Mouse (Mus musculus) C2C12 (cell line): Measurements from ENCODE around the gene Fli1. TPM values are rescaled to one million over a fixed set of nuclear protein-coding genes. Genes with fewer than 3 reads are reported as not detected.

Experiments
- H3K27me3 ChIP-seq: one replicate; pipeline ENCODE4 v1.6.1; 2011; ENCODE audit not compliant: control insufficient read depth, insufficient read depth, insufficient read length
- H3K36me3 ChIP-seq: one replicate; pipeline ENCODE4 v1.6.1; 2011; ENCODE audit not compliant: control insufficient read depth, insufficient read depth
- H3K4me3 ChIP-seq: one replicate; pipeline ENCODE4 v1.5.1; 2011; ENCODE audit warnings: mild to moderate bottlenecking, control low read depth; ENCODE audit not compliant: poor library complexity, insufficient read depth, severe bottlenecking
- H3K79me2 ChIP-seq: one replicate; pipeline ENCODE4 v1.6.1; 2011; ENCODE audit not compliant: control insufficient read depth, insufficient read depth
- H3K79me3 ChIP-seq: one replicate; pipeline ENCODE4 v1.6.1; 2011; ENCODE audit warnings: low read depth, control low read depth
- H3ac ChIP-seq: one replicate; pipeline ENCODE3; 2011; ENCODE audit warnings: low read depth; ENCODE audit not compliant: control insufficient read depth, insufficient read length
- CEBPB ChIP-seq: IDR thresholded peaks from one replicate; pipeline ENCODE4 v1.6.1; 2011; ENCODE audit warnings: low read depth, mild to moderate bottlenecking, control low read depth, moderate library complexity
- CTCF ChIP-seq: IDR thresholded peaks from one replicate; pipeline ENCODE4 v1.5.1; 2011; ENCODE audit not compliant: control insufficient read depth, insufficient read depth, insufficient read length
- FOSL1 ChIP-seq: IDR thresholded peaks from one replicate; pipeline ENCODE4 v1.8.0; 2011; ENCODE audit warnings: mild to moderate bottlenecking, low read length; ENCODE audit not compliant: poor library complexity, insufficient read depth, severe bottlenecking
- MAX ChIP-seq: IDR thresholded peaks from one replicate; pipeline ENCODE4 v1.6.1; 2011; ENCODE audit warnings: mild to moderate bottlenecking, control low read depth
- MYOD1 ChIP-seq: IDR thresholded peaks from one replicate; pipeline ENCODE4 v1.6.1; 2011; ENCODE audit warnings: low read depth; ENCODE audit not compliant: control insufficient read depth, insufficient read length
- MYOG ChIP-seq: IDR thresholded peaks from one replicate; pipeline ENCODE4 v1.6.1; 2011; ENCODE audit not compliant: control insufficient read depth, insufficient read length; ENCODE audit errors: extremely low read depth
- USF1 ChIP-seq: IDR thresholded peaks from one replicate; pipeline ENCODE4 v1.6.1; 2011; ENCODE audit warnings: low read depth, mild to moderate bottlenecking, control low read depth, moderate library complexity
- polyA plus RNA-seq: library from polyadenylated mRNA; unstranded; fragments of >200 nt; fragmentation: generic; extraction: Trizol; gene quantifications from one replicate; pipeline ENCODE4 v1.2.1, GENCODE M21; 2012; ENCODE audit warnings: missing spikeins

The Fli1 gene
- polyA plus RNA-seq, 1 experiment: not detected

DNA sequence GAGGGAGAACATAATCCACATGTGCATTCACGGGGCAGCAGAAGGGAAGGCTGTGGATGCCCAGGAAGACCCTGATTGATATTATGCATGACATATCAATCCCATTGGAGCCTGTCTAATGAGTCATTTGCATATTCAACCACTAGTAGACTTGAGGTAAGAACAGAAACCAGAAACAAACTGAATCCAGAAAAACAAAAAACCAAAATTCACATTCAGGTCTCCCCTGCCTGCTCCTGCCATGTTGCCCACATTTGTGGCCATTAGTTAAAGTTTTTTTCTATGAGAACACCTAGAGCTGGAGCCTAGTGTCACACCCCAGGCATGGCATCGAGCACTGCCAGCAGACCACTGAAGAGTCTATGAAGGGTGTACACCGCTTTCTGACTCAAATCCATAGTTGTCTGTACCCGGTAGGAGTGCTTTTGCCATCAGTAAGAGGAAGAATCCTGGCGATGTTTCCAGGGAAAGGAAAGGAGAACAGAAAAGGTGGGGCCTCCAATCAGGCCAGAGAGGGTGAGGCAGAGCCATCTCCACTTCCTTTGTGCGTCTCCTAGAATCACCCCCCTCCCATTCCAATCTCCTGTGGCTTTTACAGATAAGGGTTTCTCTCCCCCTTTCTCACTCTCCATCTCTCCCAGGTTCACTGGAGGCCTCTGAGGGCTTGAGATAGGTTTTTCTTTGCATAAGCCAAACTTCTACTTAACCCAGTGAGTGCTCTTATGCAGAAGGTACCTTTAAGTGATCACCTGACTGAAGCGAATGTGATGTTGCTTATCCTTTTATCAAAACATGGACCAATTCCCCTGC is 32.0 kb downstream of the Fli1 start:
- no peaks in the 10 kb centered on the region for H3K79me2 ChIP-seq
- H3K79me3 ChIP-seq: no peaks in the 10 kb centered on the region
- H3K36me3 ChIP-seq: no peaks in the 10 kb centered on the region
- no peak overlapping the region for H3K4me3 ChIP-seq
- no peak overlapping the region for H3ac ChIP-seq
- TF ChIP-seq USF1 (no peak), CEBPB (no peak), CTCF (no peak), MYOG (no peak), FOSL1 (no peak)
- peaks cover 68% of the 10 kb centered on the region for H3K27me3 ChIP-seq

DNA sequence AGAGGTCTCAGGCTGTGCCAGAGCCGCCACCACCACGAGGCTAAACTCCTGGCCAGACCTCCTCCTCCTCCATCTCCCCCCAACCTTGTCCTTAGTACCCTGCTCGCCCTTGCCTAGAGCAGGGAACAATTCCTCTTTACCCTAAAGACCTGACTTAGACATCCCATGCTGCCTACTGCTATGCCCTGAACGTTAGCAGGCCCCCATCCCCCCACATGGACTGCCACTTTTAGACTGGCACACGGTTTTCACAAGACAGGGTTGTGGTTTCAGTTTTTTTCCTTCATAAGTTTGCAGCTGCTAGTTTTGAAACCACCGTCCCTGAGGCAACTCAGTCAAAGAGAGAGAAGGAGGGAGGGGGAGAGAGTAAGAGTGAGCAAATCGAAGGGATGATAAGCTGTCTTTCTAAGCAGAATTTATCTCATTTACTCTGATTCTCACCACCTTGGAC is 32.9 kb downstream of the Fli1 start:
- Histone ChIP-seq H3K4me3 (no peak overlapping the region), H3K79me2 (no peaks in the 10 kb centered on the region), H3K27me3 (peaks cover 66% of the 10 kb centered on the region), H3ac (no peak overlapping the region), H3K36me3 (no peaks in the 10 kb centered on the region), H3K79me3 (no peaks in the 10 kb centered on the region)
- TF ChIP-seq MYOG (no peak), CEBPB (no peak), CTCF (no peak), USF1 (no peak), FOSL1 (no peak)

DNA sequence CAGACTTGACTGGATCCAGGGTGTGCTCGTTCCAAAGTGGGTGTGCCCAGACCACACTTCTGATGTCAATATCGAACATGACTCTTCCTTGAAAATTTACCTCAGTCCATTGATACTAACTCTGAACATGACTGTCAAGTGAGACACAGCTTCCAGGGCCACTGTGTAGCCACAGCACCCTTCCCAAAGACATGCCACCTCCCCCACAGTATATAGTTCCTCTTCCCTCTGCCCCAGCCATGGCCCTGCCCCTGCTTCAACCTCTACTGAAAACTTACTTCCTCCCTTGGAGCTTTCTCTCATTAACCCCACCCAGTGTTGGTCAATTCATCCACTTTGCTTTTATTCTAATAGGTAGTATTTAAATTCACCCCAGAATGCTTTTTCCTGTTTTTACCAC is 34.0 kb downstream of the Fli1 start:
- Histone ChIP-seq H3K36me3 (no peaks in the 10 kb centered on the region), H3K79me2 (no peaks in the 10 kb centered on the region)

DNA sequence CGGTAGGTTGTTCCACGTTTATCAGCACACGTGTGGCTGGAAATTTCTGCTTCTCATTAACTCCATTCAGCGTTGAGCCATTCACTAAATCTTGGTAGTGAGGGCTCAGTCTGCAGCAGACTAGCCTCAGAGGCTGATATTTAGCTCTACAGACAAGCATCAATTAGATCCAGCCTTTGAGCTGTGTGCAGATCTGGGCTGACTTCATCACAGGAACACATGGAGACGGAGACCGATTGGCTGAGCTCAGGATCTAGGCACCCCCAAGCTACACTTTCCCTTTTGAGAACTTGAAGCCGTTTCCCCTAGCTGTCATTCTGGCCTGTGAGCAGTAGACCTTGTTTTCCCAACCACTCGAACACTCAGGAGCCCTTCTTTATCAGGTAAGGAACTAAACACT is 34.5 kb downstream of the Fli1 start:
- Histone ChIP-seq H3K79me3 (no peaks in the 10 kb centered on the region), H3K36me3 (no peaks in the 10 kb centered on the region), H3ac (no peak overlapping the region), H3K27me3 (peaks cover 68% of the 10 kb centered on the region), H3K79me2 (no peaks in the 10 kb centered on the region), H3K4me3 (no peak overlapping the region)
- TF ChIP-seq FOSL1: no peak
- no peak for TF ChIP-seq CEBPB
- no peak for TF ChIP-seq USF1
- TF ChIP-seq MYOD1: no peak
- no peak for TF ChIP-seq MAX
- TF ChIP-seq MYOG: no peak
- no peak for TF ChIP-seq CTCF

More for the DNA sequence above, 34.0 kb downstream of the Fli1 start:
- Histone ChIP-seq H3ac (no peak overlapping the region), H3K4me3 (no peak overlapping the region), H3K27me3 (peaks cover 66% of the 10 kb centered on the region), H3K79me3 (no peaks in the 10 kb centered on the region)
- TF ChIP-seq MAX (no peak), MYOD1 (no peak), CTCF (no peak), USF1 (no peak), MYOG (no peak)

DNA sequence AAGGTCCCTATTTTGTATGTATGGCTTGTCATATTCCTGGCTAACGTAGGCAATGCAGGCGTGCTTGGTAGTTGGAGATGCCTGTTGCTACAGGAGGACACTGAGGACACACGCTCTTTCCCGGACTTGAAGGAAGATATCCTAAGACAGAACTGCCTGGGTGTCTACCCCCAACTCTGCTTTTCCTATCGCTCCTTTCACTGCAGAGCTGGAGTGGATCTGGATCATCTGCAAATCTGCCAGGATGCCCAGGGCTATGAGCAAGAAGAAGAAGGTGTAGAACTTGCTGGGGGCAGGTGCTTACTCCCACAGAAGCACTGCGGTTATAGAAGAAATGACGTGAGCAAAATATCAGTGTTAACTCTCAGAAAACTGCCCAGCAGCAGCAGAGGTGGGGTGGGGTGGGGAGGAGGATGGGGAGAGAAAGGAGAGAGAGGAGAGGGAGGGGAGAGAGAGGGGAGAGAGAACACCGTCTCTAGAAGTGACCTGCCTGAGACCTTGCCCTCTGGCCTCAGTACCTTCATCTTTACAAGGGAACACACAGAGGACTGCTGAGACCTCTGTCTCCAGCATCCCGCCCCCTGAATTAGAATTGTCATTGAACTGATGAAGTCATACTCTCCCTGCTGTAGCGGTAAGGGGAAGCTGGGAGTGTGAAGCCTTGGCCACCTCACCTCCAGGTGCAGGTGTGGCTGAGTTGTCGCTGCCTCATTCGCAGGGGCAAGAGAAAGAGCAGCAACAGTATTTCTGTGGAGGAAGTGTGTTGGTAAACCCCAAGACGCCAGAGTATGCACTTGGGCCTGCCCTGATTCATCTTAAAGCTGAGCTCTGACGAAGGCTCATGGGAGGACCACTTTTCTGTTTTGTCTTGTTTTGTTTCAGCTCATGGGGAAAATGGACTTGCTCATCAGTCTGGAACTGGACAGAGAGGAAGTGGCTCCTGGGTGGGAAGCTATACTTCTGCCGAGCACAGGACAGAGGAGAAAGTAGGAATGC is 35.5 kb downstream of the Fli1 start:
- TF ChIP-seq FOSL1 (no peak), MAX (no peak), CTCF (no peak), CEBPB (no peak), MYOD1 (no peak), USF1 (no peak), MYOG (no peak)
- no peak overlapping the region for H3K4me3 ChIP-seq
- peaks cover 68% of the 10 kb centered on the region for H3K27me3 ChIP-seq
- H3ac ChIP-seq: no peak overlapping the region
- H3K36me3 ChIP-seq: no peaks in the 10 kb centered on the region
- H3K79me2 ChIP-seq: no peaks in the 10 kb centered on the region
- H3K79me3 ChIP-seq: no peaks in the 10 kb centered on the region
